25 mouse cellular contexts compared by ENCODE assay signal in genomic region chr5:28171667-28172066, GRCm38 (mm10). TPM values are rescaled to one million over a fixed set of nuclear protein-coding genes. Genes with fewer than 3 reads are reported as not detected.
DNase-seq lines count a peak whose midpoint lies in the region; ATAC-seq and TF ChIP-seq lines count a peak whose summit lies in the region.
"Had no signal": no experiment of that assay in that cellular context is flagged by ENCODE, and none has a peak within 500 bp of the region (broad histone marks: within the 10 kb centered on the region; RNA-seq: fewer than 3 reads in every experiment).

No protein-coding gene starts in this region.

- peaks cover 85% of the 10 kb centered on the region for H3K27me3 ChIP-seq in hindbrain, embryonic 14.5 days (ENCODE audit: control insufficient read depth, insufficient read depth, low read length)
- H3K27me3 ChIP-seq in midbrain, embryonic 12.5 days, result peaks cover 86% of the 10 kb centered on the region
- H3K27me3 ChIP-seq in intestine, postnatal 0 days (replicated peaks; ENCODE audit: control insufficient read depth, insufficient read depth, low read length), result peaks cover 96% of the 10 kb centered on the region

- H3K36me3 ChIP-seq in hindbrain, embryonic 14.5 days (replicated peaks; ENCODE audit: control insufficient read depth, insufficient read depth), result no peaks in the 10 kb centered on the region
- H3K36me3 ChIP-seq in midbrain, embryonic 12.5 days, result no peaks in the 10 kb centered on the region
- H3K36me3 ChIP-seq in intestine, postnatal 0 days (ENCODE audit: control insufficient read depth, insufficient read depth), result no peaks in the 10 kb centered on the region
- H3K36me3 ChIP-seq: embryonic facial prominence, embryonic 12.5 days; heart, embryonic 12.5 days; kidney, embryonic 15.5 days; limb, embryonic 13.5 days; liver, embryonic 13.5 days had no signal

- H3K9me3 ChIP-seq in hindbrain, embryonic 14.5 days (ENCODE audit: control insufficient read depth, low read length), result no peaks in the 10 kb centered on the region
- H3K9me3 ChIP-seq in midbrain, embryonic 12.5 days, result no peaks in the 10 kb centered on the region
- H3K9me3 ChIP-seq in intestine, postnatal 0 days (ENCODE audit: control insufficient read depth), result no peaks in the 10 kb centered on the region
- H3K9me3 ChIP-seq: embryonic facial prominence, embryonic 12.5 days; forebrain, embryonic 13.5 days; heart, embryonic 12.5 days; kidney, embryonic 15.5 days; limb, embryonic 13.5 days; liver, embryonic 13.5 days had no signal

- ATAC-seq in hindbrain, embryonic 14.5 days (ENCODE audit: low FRiP score), result no peak
- no peak for ATAC-seq in midbrain, embryonic 12.5 days (ENCODE audit: low FRiP score, low read depth)
- no peak for ATAC-seq in erythroblast, adult 5-6 weeks (replicated peaks; ENCODE audit: low FRiP score, poor library complexity, severe bottlenecking)
- no peak for ATAC-seq in intestine, postnatal 0 days
- ATAC-seq: forebrain, embryonic 13.5 days; Patski had no signal

- H3K9ac ChIP-seq in hindbrain, embryonic 14.5 days, result no peak overlapping the region
- peak overlapping the region; percentile 37; the same call in 1 of the 2 replicates for H3K9ac ChIP-seq in midbrain, embryonic 12.5 days (replicated peaks)
- H3K9ac ChIP-seq in intestine, postnatal 0 days (ENCODE audit: low read depth, low read length), result no peak overlapping the region
- H3K9ac ChIP-seq: embryonic facial prominence, embryonic 12.5 days; forebrain, embryonic 13.5 days; heart, embryonic 12.5 days; kidney, embryonic 15.5 days; limb, embryonic 13.5 days; liver, embryonic 13.5 days had no signal

- WGBS in hindbrain, embryonic 14.5 days, result 14% methylated on average over 5 of the region's 5 CpGs
- 9% methylated on average over 5 of the region's 5 CpGs for WGBS in midbrain, embryonic 12.5 days
- WGBS in intestine, postnatal 0 days, result 15% methylated on average over 5 of the region's 5 CpGs

- TF ChIP-seq CTCF in intestine, postnatal 0 days (IDR thresholded peaks at IDR 0.05; ENCODE audit: low read depth), result no peak

- H3K27ac ChIP-seq in hindbrain, embryonic 14.5 days, result no peak overlapping the region
- H3K27ac ChIP-seq in midbrain, embryonic 12.5 days (replicated peaks), result no peak overlapping the region
- no peak overlapping the region for H3K27ac ChIP-seq in intestine, postnatal 0 days (ENCODE audit: low read depth, low read length)
- H3K27ac ChIP-seq: embryonic facial prominence, embryonic 12.5 days; forebrain, embryonic 13.5 days; kidney, embryonic 15.5 days; limb, embryonic 13.5 days; liver, embryonic 13.5 days had no signal

- no peaks in the 10 kb centered on the region; the same call in 1 of the 2 replicates for H3K4me1 ChIP-seq in hindbrain, embryonic 14.5 days (replicated peaks; ENCODE audit: control insufficient read depth, insufficient read depth, low read length)
- H3K4me1 ChIP-seq in midbrain, embryonic 12.5 days, result peaks cover 32% of the 10 kb centered on the region
- H3K4me1 ChIP-seq in intestine, postnatal 0 days (replicated peaks; ENCODE audit: control insufficient read depth, insufficient read depth, low read length), result no peaks in the 10 kb centered on the region

- peak overlapping the region; percentile 34 for H3K4me2 ChIP-seq in hindbrain, embryonic 14.5 days (replicated peaks)
- peak overlapping the region; percentile 38 for H3K4me2 ChIP-seq in midbrain, embryonic 12.5 days (replicated peaks)
- H3K4me2 ChIP-seq in intestine, postnatal 0 days (replicated peaks; ENCODE audit: low read depth), result no peak overlapping the region
- H3K4me2 ChIP-seq: embryonic facial prominence, embryonic 12.5 days; forebrain, embryonic 13.5 days; heart, embryonic 12.5 days; kidney, embryonic 15.5 days; limb, embryonic 13.5 days; liver, embryonic 13.5 days had no signal

- H3K4me3 ChIP-seq in hindbrain, embryonic 14.5 days (replicated peaks; ENCODE audit: low read length), result 0 out of 2 replicates have a peak overlapping the region, but pooled peaks have one; percentile 7
- peak overlapping the region; percentile 27 for H3K4me3 ChIP-seq in midbrain, embryonic 12.5 days
- H3K4me3 ChIP-seq in intestine, postnatal 0 days (ENCODE audit: low read depth, low read length), result no peak overlapping the region
- H3K4me3 ChIP-seq: embryonic facial prominence, embryonic 12.5 days; erythroblast, embryonic 14.5 days; forebrain, embryonic 13.5 days; heart, embryonic 12.5 days; kidney, embryonic 15.5 days; limb, embryonic 13.5 days; liver, embryonic 13.5 days had no signal

- DNase-seq in embryo, embryonic 10.5 days (ENCODE audit: low spot score), result peak; percentile 42
- no peak for DNase-seq in embryo, embryonic 9.5 days (ENCODE audit: extremely low spot score)
- DNase-seq in hindbrain, embryonic 14.5 days (ENCODE audit: low spot score), result no peak
- DNase-seq in yolk sac, embryonic 10.5 days (ENCODE audit: low spot score), result no peak
- DNase-seq: heart, adult 11 months; heart, postnatal 10 days; kidney, adult 11 months; kidney, postnatal 36 days; liver, embryonic 13.5 days; lung, adult 2 months; lung, postnatal 14 days; right cerebral cortex, postnatal 14 days had no signal

RNA-seq across cellular contexts. Expression of gene En2, which starts 6.2 kb away (rescaled TPM):
- 0.07 and 0.98 TPM in 2 replicates for polyA plus RNA-seq in hindbrain, embryonic 14.5 days (2014; fragmentation: Nextera tagmentation; extraction: Ambion mirVana)
- 1.5 and 2.1 TPM in 2 replicates for polyA plus RNA-seq in midbrain, embryonic 12.5 days (2016; fragmentation: Nextera tagmentation; extraction: Ambion mirVana)
- total RNA-seq in erythroblast, adult 5-6 weeks (2015; ENCODE audit: low replicate concordance), result not detected in 2 replicates
- total RNA-seq in erythroblast, adult 5-6 weeks (2017; ENCODE audit: low replicate concordance), result not detected in 2 replicates
- polyA plus RNA-seq in intestine, postnatal 0 days (2015; fragmentation: Nextera tagmentation; extraction: Ambion mirVana), result not detected in 2 replicates
- total RNA-seq: megakaryocyte, adult 5-6 weeks had no signal
- polyA plus RNA-seq: embryonic facial prominence, embryonic 12.5 days; erythroblast, embryonic 14.5 days; heart, embryonic 12.5 days; limb, embryonic 13.5 days; liver, embryonic 13.5 days; lung, adult 2 months; neural tube, embryonic 11.5 days; thymus, postnatal 0 days had no signal
